Mouse (Mus musculus): ENCODE data around the gene Lmo2.

DNA sequence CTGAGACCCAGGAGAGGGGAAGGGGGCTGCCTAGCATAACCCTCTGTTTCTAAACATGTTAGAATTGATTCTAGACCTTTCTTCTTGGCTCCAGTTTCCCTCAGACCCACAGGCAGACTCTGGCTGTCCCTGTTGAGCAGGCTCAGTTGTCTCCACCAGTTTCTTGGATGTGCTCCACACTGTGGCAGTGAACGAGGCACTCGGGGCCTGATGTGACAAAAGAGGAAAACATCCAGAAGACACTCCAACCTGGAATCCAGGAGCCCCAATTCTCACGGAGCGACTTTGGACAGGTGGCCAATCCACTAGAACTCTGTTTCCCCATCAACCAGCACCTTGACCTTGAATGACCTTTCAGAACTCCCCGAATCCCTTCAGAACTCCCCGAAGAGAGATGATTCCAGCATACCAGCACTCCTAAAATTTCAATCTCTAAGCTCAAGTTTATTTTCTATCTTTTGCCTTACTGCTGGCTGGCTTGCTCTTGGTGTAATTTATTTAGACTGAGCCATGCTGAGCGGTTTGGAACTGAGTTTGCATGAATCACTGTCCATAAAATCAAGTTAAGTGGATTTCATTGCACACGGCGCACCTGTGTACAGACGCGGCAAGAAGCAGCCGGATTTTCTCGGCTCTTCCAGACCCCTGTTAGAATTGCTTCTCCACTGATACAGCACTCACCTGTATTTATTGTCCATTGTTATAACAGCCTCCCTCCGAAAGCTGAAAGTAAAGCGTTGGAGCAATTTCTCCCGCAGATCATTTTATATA is 45.1 kb upstream of the Lmo2 start:
- no peak for TF ChIP-seq POLR2A (IDR thresholded peaks at IDR 0.05; ENCODE audit: low read depth, low read length)
- TF ChIP-seq CTCF (conservative IDR thresholded peaks at IDR 0.05; ENCODE audit: insufficient read depth, insufficient read length, low read depth, low read length) = no peak

Data from kidney, adult 2 months (tissue).